Mouse (Mus musculus) embryonic facial prominence, embryonic 11.5 days (tissue): ENCODE measurements around the gene Pip5kl1. TPM values are rescaled to one million over a fixed set of nuclear protein-coding genes. Genes with fewer than 3 reads are reported as not detected.

Source experiments
- ATAC-seq: fragments of 200-750 bp; cut with Nextera tagmentation; replicated peaks from 2 replicates; pipeline ENCODE4 v1.8.0; 2017; ENCODE audit warnings: low read depth; ENCODE audit not compliant: insufficient number of reproducible peaks, low FRiP score, low TSS enrichment
- DNase-seq: peaks from one replicate; pipeline ENCODE4 v3.0.0-alpha.2; 2015; ENCODE audit warnings: low spot score
- H3K27ac ChIP-seq: fragments of 300-500 bp; sonication (generic); replicated peaks from 2 replicates; pipeline ENCODE4 v1.5.1; 2014; ENCODE audit warnings: mild to moderate bottlenecking, low read depth, low read length, control low read depth
- H3K27me3 ChIP-seq: fragments of 300-500 bp; sonication (generic); 2 replicates; pipeline ENCODE4 v1.6.1; 2014; ENCODE audit warnings: mild to moderate bottlenecking, low read length, moderate library complexity, mixed read lengths; ENCODE audit not compliant: control insufficient read depth, insufficient read depth
- H3K36me3 ChIP-seq: fragments of 300-500 bp; sonication (generic); replicated peaks from 2 replicates; pipeline ENCODE4 v1.6.1; 2014; ENCODE audit warnings: low read depth, mild to moderate bottlenecking, low read length, moderate library complexity, mixed read lengths; ENCODE audit not compliant: control insufficient read depth, insufficient read depth
- H3K4me1 ChIP-seq: fragments of 300-500 bp; sonication (generic); 2 replicates; pipeline ENCODE4 v1.6.1; 2014; ENCODE audit warnings: low read length, mixed read lengths; ENCODE audit not compliant: control insufficient read depth, insufficient read depth
- H3K4me2 ChIP-seq: fragments of 300-500 bp; sonication (generic); 2 replicates; pipeline ENCODE4 v1.6.1; 2014; ENCODE audit warnings: low read depth, mild to moderate bottlenecking, control low read depth, low read length, moderate library complexity
- H3K4me3 ChIP-seq: fragments of 300-500 bp; sonication (generic); 2 replicates; pipeline ENCODE4 v1.5.1; 2014; ENCODE audit warnings: low read depth, low read length, control low read depth
- H3K9ac ChIP-seq: fragments of 300-500 bp; sonication (generic); replicated peaks from 2 replicates; pipeline ENCODE4 v1.6.1; 2014; ENCODE audit warnings: mild to moderate bottlenecking, control low read depth, low read length
- H3K9me3 ChIP-seq: fragments of 300-500 bp; sonication (generic); replicated peaks from 2 replicates; pipeline ENCODE4 v1.6.1; 2016; ENCODE audit warnings: mild to moderate bottlenecking, low read length, inconsistent platforms, mixed read lengths; ENCODE audit not compliant: control insufficient read depth
- WGBS: fragments of 180-500 bp; shearing (Covaris S2); extraction: QIAGEN DNeasy Blood & Tissue Kit; methylation state at CpG from one replicate; pipeline ENCODE4 v1.1.7; 2014; 5-methylcytosine and 5-hydroxymethylcytosine counted together
- polyA plus RNA-seq: library from polyadenylated mRNA; unstranded; fragments of >200 nt; fragmentation: Nextera tagmentation; extraction: Ambion mirVana; gene quantifications from 2 replicates; pipeline ENCODE4 v1.2.1, GENCODE M21; 2014

Pip5kl1 gene
- polyA plus RNA-seq, 1 experiment from 2014 or later: 3.3 TPM

GRCm38 (mm10) chr2:32535501-32535991 lies 39.1 kb upstream of the Pip5kl1 start:
- H3K4me2 ChIP-seq: peak overlapping the region; percentile 79
- 0 out of 2 replicates have a peak, but pooled peaks have one; percentile 0 for ATAC-seq
- H3K9me3 ChIP-seq: no peaks in the 10 kb centered on the region
- H3K27me3 ChIP-seq: no peaks in the 10 kb centered on the region
- H3K4me3 ChIP-seq: peak overlapping the region; percentile 95
- DNase-seq: peak; percentile 47
- H3K4me1 ChIP-seq: peaks cover 15% of the 10 kb centered on the region
- WGBS: under 1% methylated on average over 44 of the region's 56 CpGs
- peak overlapping the region; percentile 88 for H3K9ac ChIP-seq
- H3K36me3 ChIP-seq: no peaks in the 10 kb centered on the region
- H3K27ac ChIP-seq: peak overlapping the region; percentile 94

DNA sequence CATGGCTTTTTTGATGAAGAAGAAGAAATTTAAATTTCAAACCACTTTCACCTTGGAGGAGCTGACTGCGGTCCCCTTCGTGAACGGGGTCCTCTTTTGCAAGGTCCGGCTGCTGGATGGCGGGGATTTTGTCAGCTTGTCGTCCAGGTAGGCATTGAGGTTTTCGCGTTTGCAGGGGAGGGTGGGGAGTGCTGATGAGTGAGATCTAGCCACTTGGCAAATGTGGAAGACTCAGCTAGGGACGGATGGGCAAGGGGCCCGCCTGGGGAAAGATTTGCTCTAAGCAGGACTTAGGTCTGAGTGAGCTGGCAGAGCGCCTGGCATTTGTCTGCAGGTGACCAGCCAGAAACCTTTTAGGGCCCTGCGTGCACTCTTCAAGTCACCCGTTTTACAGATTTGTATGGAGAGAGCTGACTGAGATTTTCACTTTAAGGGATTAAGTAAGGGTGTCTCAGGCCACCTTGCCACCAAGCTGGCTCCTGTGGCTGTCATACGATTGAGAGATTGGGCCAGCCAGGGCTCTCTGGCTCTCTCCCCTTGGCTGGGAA lies 38.4 kb upstream of the Pip5kl1 start:
- H3K9ac ChIP-seq: peak overlapping the region; percentile 88
- no peaks in the 10 kb centered on the region for H3K36me3 ChIP-seq
- H3K27me3 ChIP-seq: no peaks in the 10 kb centered on the region
- ATAC-seq (no peak), DNase-seq (no peak)
- H3K9me3 ChIP-seq: no peaks in the 10 kb centered on the region
- H3K4me2 ChIP-seq: peak overlapping the region; percentile 79
- H3K4me3 ChIP-seq: peak overlapping the region; percentile 95
- WGBS: under 1% methylated on average over 14 of the region's 14 CpGs
- H3K27ac ChIP-seq: peak overlapping the region; percentile 22; the same call in 1 of the 2 replicates
- peaks cover 15% of the 10 kb centered on the region for H3K4me1 ChIP-seq

DNA sequence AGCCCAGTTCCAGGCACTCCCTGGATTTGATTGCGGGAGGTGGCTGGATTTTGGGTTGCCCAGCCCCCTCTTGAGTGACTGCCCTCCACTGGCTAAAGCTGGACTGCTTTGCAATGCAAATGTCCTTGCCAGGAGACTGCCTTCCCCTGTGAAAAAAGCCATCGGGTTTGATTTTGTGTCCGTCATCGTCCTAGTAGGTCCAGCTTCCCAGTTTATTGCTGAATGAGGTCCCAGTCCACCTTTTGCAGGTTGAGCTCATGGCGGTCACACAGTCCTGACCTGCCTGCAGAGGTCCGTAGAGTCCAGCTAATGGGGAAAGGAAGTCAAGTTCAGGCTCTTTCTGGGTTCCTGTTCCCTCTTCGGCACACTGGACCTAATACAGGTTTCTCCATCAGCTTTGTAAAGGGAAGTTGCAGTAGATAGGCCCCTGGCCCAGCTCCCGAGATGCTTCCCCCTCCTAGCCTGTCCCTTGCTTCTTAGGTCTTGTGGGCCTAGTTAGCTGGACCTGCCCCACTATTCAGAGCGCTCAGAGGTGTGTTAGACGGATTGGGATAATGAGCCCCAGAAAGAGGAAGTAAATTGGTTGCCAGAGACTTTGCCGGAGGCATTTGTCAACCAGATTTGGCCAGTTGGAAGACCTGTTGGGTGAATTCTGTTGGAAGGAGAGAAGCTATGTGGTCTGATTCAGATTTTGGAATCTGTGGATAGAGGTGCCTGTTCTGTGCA lies 37.8 kb upstream of the Pip5kl1 start:
- Histone ChIP-seq H3K9ac (peak overlapping the region; percentile 88), H3K36me3 (no peaks in the 10 kb centered on the region), H3K27ac (0 out of 2 replicates have a peak overlapping the region, but pooled peaks have one; percentile 22), H3K4me2 (peak overlapping the region; percentile 79), H3K4me1 (peaks cover 15% of the 10 kb centered on the region), H3K4me3 (peak overlapping the region; percentile 95), H3K27me3 (no peaks in the 10 kb centered on the region), H3K9me3 (no peaks in the 10 kb centered on the region)
- DNase-seq (peak; percentile 48), ATAC-seq (no peak)
- 3% methylated on average over 11 of the region's 11 CpGs for WGBS

DNA sequence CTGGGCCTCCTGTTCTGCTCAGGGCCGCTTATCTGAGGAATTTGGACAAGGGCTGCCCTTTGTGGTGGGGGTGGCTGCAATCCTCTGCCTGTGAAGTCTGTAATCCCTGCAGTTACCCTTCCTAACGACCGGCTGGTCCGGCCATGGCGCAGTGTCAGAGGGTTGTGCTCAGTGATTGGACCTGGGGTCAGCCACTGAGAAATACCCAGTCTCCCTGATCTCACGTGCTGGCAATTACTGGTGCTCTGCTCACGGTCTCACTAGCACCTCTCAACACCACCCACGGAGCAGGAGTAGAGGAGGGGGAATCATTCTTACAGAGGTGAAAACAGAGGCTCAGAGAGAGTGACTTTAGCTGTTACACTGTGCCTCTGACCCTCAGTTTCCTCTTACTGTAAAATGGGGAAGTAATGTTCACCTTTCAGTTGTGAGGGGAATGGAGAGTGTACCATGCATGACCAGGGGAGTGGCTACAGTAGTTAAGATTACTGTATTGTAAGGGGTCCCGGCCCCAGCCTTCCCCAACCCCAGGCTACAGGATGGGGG lies 37.2 kb upstream of the Pip5kl1 start:
- ATAC-seq (no peak), DNase-seq (peak; percentile 48)
- peaks cover 15% of the 10 kb centered on the region for H3K4me1 ChIP-seq
- H3K9ac ChIP-seq: peak overlapping the region; percentile 88
- H3K27ac ChIP-seq: no peak overlapping the region
- no peaks in the 10 kb centered on the region for H3K9me3 ChIP-seq
- H3K36me3 ChIP-seq: no peaks in the 10 kb centered on the region
- H3K4me2 ChIP-seq: peak overlapping the region; percentile 79
- peak overlapping the region; percentile 95 for H3K4me3 ChIP-seq
- WGBS: 8% methylated on average over 9 of the region's 9 CpGs
- no peaks in the 10 kb centered on the region for H3K27me3 ChIP-seq

GRCm38 (mm10) chr2:32537941-32538340 lies 36.7 kb upstream of the Pip5kl1 start:
- WGBS: 69% methylated on average over 5 of the region's 5 CpGs
- Histone ChIP-seq H3K27me3 (no peaks in the 10 kb centered on the region), H3K27ac (no peak overlapping the region), H3K4me3 (peak overlapping the region; percentile 95), H3K9me3 (no peaks in the 10 kb centered on the region), H3K4me1 (peaks cover 15% of the 10 kb centered on the region), H3K36me3 (no peaks in the 10 kb centered on the region), H3K4me2 (peak overlapping the region; percentile 79), H3K9ac (no peak overlapping the region; the same call in 1 of the 2 replicates)
- DNase-seq (no peak), ATAC-seq (no peak)

DNA sequence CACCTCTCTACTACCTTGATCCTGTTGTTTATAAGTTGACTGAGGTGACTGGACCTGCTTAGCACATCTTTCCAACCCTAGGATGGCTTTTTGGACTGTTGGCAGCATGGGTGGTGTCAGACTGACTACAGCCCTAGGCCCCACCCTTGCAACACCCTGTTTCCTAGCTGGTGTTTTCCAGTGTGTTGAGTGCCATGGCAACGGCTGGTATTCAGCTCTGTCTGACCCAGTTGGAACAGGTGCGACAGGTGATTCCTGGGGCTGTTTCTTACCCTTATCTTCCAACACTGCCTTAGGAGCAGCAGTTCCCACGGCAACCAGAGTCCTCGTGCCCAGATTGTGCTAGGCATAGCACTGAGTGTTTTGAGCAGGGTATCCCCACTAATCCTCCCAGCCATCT lies 36.1 kb upstream of the Pip5kl1 start:
- Histone ChIP-seq H3K27me3 (no peaks in the 10 kb centered on the region), H3K4me1 (peaks cover 15% of the 10 kb centered on the region; the same call in 1 of the 2 replicates), H3K4me3 (no peak overlapping the region), H3K4me2 (no peak overlapping the region), H3K36me3 (no peaks in the 10 kb centered on the region), H3K27ac (no peak overlapping the region), H3K9me3 (no peaks in the 10 kb centered on the region), H3K9ac (no peak overlapping the region)
- DNase-seq (no peak), ATAC-seq (no peak)
- 74% methylated on average over 4 of the region's 4 CpGs for WGBS

DNA sequence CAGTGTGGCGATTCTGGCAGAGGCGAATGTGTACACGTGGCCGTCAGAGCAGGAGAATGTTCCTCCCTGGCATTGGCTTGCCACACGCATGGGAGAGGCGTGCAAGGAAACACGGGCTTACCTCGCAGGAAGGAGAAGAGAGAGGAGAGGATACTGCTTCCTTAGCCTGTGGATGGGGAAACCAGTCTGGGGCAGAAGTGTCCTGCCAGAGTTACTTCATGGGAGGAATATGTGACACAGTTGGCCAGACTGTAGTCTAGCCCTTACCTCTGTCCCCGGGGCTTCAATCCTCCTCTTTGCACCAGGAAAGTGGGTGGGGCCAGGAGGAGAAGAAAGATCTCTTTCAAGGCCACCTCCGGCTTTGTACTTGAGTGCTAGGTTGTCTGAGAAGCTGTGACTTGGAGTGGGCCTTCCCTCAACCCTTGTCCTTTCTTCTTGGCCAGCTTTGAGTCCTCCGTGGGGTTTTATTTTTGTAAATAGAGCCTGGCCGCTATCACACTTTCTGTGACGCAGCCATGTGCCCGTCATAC lies 35.1 kb upstream of the Pip5kl1 start:
- Histone ChIP-seq H3K36me3 (no peaks in the 10 kb centered on the region), H3K9ac (no peak overlapping the region; the same call in 1 of the 2 replicates), H3K27ac (no peak overlapping the region), H3K9me3 (no peaks in the 10 kb centered on the region), H3K4me1 (peaks cover 15% of the 10 kb centered on the region; the same call in 1 of the 2 replicates), H3K4me2 (no peak overlapping the region; the same call in 1 of the 2 replicates), H3K27me3 (no peaks in the 10 kb centered on the region), H3K4me3 (no peak overlapping the region)
- WGBS: 77% methylated on average over 14 of the region's 14 CpGs
- no peak for DNase-seq
- ATAC-seq: no peak
